ENCODE assay signal across 8 mouse cellular contexts in genomic region chr8:114715318-114716070, GRCm38 (mm10).
A peak's percentile ranks its signal among the peaks of the same experiment; 100 is the strongest.
DNase-seq lines count a peak whose midpoint lies in the region; ATAC-seq and TF ChIP-seq lines count a peak whose summit lies in the region.
"Had no signal": no experiment of that assay in that cellular context is flagged by ENCODE, and none has a peak within 500 bp of the region (broad histone marks: within the 10 kb centered on the region; RNA-seq: fewer than 3 reads in every experiment).

No protein-coding gene starts in this region.

- TF ChIP-seq CTCF in kidney, adult 2 months (conservative IDR thresholded peaks at IDR 0.05; ENCODE audit: insufficient read depth, insufficient read length, low read depth, low read length): peak; percentile 56

- no peaks in the 10 kb centered on the region for H3K9me3 ChIP-seq in kidney, embryonic 14.5 days (ENCODE audit: control insufficient read depth, low read length)
- H3K9me3 ChIP-seq in ES-E14 (ENCODE audit: control insufficient read depth, insufficient read depth, low read depth, low read length): no peaks in the 10 kb centered on the region
- H3K9me3 ChIP-seq: embryonic facial prominence, embryonic 12.5 days had no signal

- no peaks in the 10 kb centered on the region for H3K27me3 ChIP-seq in kidney, adult 2 months (replicated peaks; ENCODE audit: control insufficient read depth, insufficient read depth, low read length)
- H3K27me3 ChIP-seq in kidney, embryonic 14.5 days (ENCODE audit: control insufficient read depth, insufficient read depth, low read length): no peaks in the 10 kb centered on the region
- H3K27me3 ChIP-seq: embryonic facial prominence, embryonic 12.5 days had no signal

- no peak for TF ChIP-seq POLR2A in kidney, adult 2 months (IDR thresholded peaks at IDR 0.05; ENCODE audit: low read depth, low read length)

- 45% methylated on average over 13 of the region's 13 CpGs for WGBS in kidney, adult 2 months
- WGBS in kidney, embryonic 14.5 days: 48% methylated on average over 13 of the region's 13 CpGs

- H3K4me3 ChIP-seq in kidney, adult 2 months (ENCODE audit: insufficient read depth, low read depth, low read length): no peak overlapping the region
- no peak overlapping the region for H3K4me3 ChIP-seq in kidney, embryonic 14.5 days (ENCODE audit: low read length)
- H3K4me3 ChIP-seq in ES-E14 (ENCODE audit: insufficient read depth in 1 of 2, low read depth in 1 of 2, low read length in 2 of 2, poor library complexity in 1 of 2, severe bottlenecking in 1 of 2): no peak overlapping the region
- H3K4me3 ChIP-seq: embryonic facial prominence, embryonic 12.5 days had no signal

- H3K4me2 ChIP-seq in kidney, embryonic 14.5 days (replicated peaks; ENCODE audit: low read depth, low read length): no peak overlapping the region
- H3K4me2 ChIP-seq: embryonic facial prominence, embryonic 12.5 days had no signal

- no peak overlapping the region for H3K27ac ChIP-seq in kidney, adult 2 months (ENCODE audit: insufficient read depth, low read depth, low read length)
- H3K27ac ChIP-seq in kidney, embryonic 14.5 days (ENCODE audit: low read depth, low read length): no peak overlapping the region
- H3K27ac ChIP-seq in ES-E14 (ENCODE audit: insufficient read depth, low read depth, low read length, poor library complexity, severe bottlenecking): no peak overlapping the region
- H3K27ac ChIP-seq: embryonic facial prominence, embryonic 12.5 days had no signal

- DNase-seq in kidney, adult 2 months: peak; percentile 25
- DNase-seq in B cell, adult 2 months: peak; percentile 24 to 48
- peak; percentile 20 for DNase-seq in ES-E14 (ENCODE audit: low read depth, low spot score)
- DNase-seq in induced T-regulatory cell, adult 2 months (ENCODE audit: low read depth): peak; percentile 46
- no peak for DNase-seq in adipocyte (ENCODE audit: low spot score)

- H3K36me3 ChIP-seq in kidney, adult 2 months (ENCODE audit: control insufficient read depth, insufficient read depth, low read length): no peaks in the 10 kb centered on the region
- H3K36me3 ChIP-seq in kidney, embryonic 14.5 days (ENCODE audit: control insufficient read depth, insufficient read depth, low read length): no peaks in the 10 kb centered on the region
- H3K36me3 ChIP-seq in ES-E14 (ENCODE audit: control insufficient read depth, insufficient read depth, low read length, poor library complexity, severe bottlenecking): peaks cover 3% of the 10 kb centered on the region; the same call in 1 of the 2 replicates
- H3K36me3 ChIP-seq: embryonic facial prominence, embryonic 12.5 days had no signal

- H3K9ac ChIP-seq in kidney, embryonic 14.5 days (ENCODE audit: low read depth, low read length): no peak overlapping the region
- no peak overlapping the region for H3K9ac ChIP-seq in ES-E14 (ENCODE audit: insufficient read depth, low read depth, low read length, poor library complexity, severe bottlenecking)
- H3K9ac ChIP-seq: embryonic facial prominence, embryonic 12.5 days had no signal

- no peaks in the 10 kb centered on the region for H3K4me1 ChIP-seq in kidney, adult 2 months (ENCODE audit: control insufficient read depth, insufficient read depth, low read length)
- H3K4me1 ChIP-seq in kidney, embryonic 14.5 days (ENCODE audit: control insufficient read depth, insufficient read depth, low read length): peaks cover 10% of the 10 kb centered on the region
- no peaks in the 10 kb centered on the region for H3K4me1 ChIP-seq in ES-E14 (ENCODE audit: control insufficient read depth in 2 of 2, insufficient read depth in 2 of 2, low read length in 2 of 2, poor library complexity in 1 of 2)
- H3K4me1 ChIP-seq: embryonic facial prominence, embryonic 12.5 days had no signal

- in situ Hi-C loops in ES-E14 (cut with MboI; ENCODE audit: low sequenced_read_pairs in 2 of 2, unreplicated experiment in 2 of 2): no loop called here

- no peak for ATAC-seq in kidney, embryonic 14.5 days (ENCODE audit: low FRiP score, low TSS enrichment)
- ATAC-seq in erythroid progenitor cell, adult 5-6 weeks (replicated peaks; ENCODE audit: low FRiP score, poor library complexity, severe bottlenecking): no peak

TF ChIP-seq in ES-E14, 5 proteins besides CTCF, POLR2A, EP300 and RAD21:
- TF ChIP-seq MAFK (IDR thresholded peaks at IDR 0.05; ENCODE audit: insufficient read depth, low read depth, low read length) (no peak), ZC3H11A (IDR thresholded peaks at IDR 0.05; ENCODE audit: borderline replicate concordance, low read depth, low read length) (0 out of 2 replicates have a peak, but pooled peaks have one; percentile 19)
